Mouse (Mus musculus): ENCODE data around the gene D11Wsu47e.

GRCm38 (mm10) chr11:113705966-113706652 lies 21.9 kb downstream of the D11Wsu47e start:
- no peak for TF ChIP-seq CTCF (IDR thresholded peaks at IDR 0.05; ENCODE audit: control insufficient read depth, insufficient read depth, low read length)
- no peak for TF ChIP-seq POLR2A (IDR thresholded peaks at IDR 0.05; ENCODE audit: borderline replicate concordance, control insufficient read depth, low read depth, low read length)
